Mouse (Mus musculus) MEL (cell line): ENCODE data around the gene Macrod2. TPM values are rescaled to one million over a fixed set of nuclear protein-coding genes. Genes with fewer than 3 reads are reported as not detected.

Experiments used
- DNase-seq: peaks from one replicate; pipeline ENCODE4 v3.0.0; 2011; ENCODE audit warnings: low read depth, low spot score
- H3K27ac ChIP-seq: 2 replicates; pipeline ENCODE4 v1.5.1; 2012; ENCODE audit warnings: low read depth, mild to moderate bottlenecking, control low read depth, low read length, moderate library complexity; ENCODE audit not compliant: control insufficient read depth
- H3K27me3 ChIP-seq, 2 experiments: fragments of 150-350 bp in 1 of 2; sonication (generic) in 1 of 2; 2 replicates each; pipeline ENCODE4 v1.6.1; 2012; ENCODE audit warnings: low read length in 2 of 2, mild to moderate bottlenecking in 2 of 2, improper control_type of control experiment in 1 of 2, moderate library complexity in 1 of 2; ENCODE audit not compliant: insufficient read depth in 2 of 2, control insufficient read depth in 1 of 2
- H3K36me3 ChIP-seq, 2 experiments: 2 replicates each; pipeline ENCODE4 v1.6.1; 2012 to 2014; ENCODE audit warnings: low read length in 2 of 2, improper control_type of control experiment in 1 of 2, inconsistent platforms in 1 of 2, mild to moderate bottlenecking in 1 of 2; ENCODE audit not compliant: insufficient read depth in 2 of 2, control insufficient read depth in 1 of 2
- H3K4me1 ChIP-seq, 2 experiments: fragments of 150-350 bp in 1 of 2; sonication (generic) in 1 of 2; 2 replicates each; pipeline ENCODE4 v1.6.1; 2012; ENCODE audit warnings: low read length in 2 of 2, improper control_type of control experiment in 1 of 2, mild to moderate bottlenecking in 1 of 2; ENCODE audit not compliant: insufficient read depth in 2 of 2, control insufficient read depth in 1 of 2
- H3K4me3 ChIP-seq, 2 experiments: fragments of 150-350 bp in 1 of 2; sonication (generic) in 1 of 2; 2 replicates each; pipeline ENCODE4 v1.5.1; 2012; ENCODE audit warnings: low read depth in 2 of 2, low read length in 2 of 2, mild to moderate bottlenecking in 2 of 2, moderate library complexity in 2 of 2, control low read depth in 1 of 2, improper control_type of control experiment in 1 of 2; ENCODE audit not compliant: control insufficient read depth in 1 of 2, insufficient read depth in 1 of 2
- H3K79me2 ChIP-seq: 2 replicates; pipeline ENCODE4 v1.6.1; 2012; ENCODE audit warnings: mild to moderate bottlenecking, low read length, moderate library complexity; ENCODE audit not compliant: control insufficient read depth, poor library complexity, insufficient read depth
- H3K9ac ChIP-seq: 2 replicates; pipeline ENCODE4 v1.6.1; 2012; ENCODE audit warnings: low read depth, mild to moderate bottlenecking, control low read depth, low read length, moderate library complexity; ENCODE audit not compliant: control insufficient read depth, poor library complexity, severe bottlenecking
- H3K9me3 ChIP-seq: fragments of 150-350 bp; sonication (generic); replicated peaks from 2 replicates; pipeline ENCODE4 v1.6.1; 2012; ENCODE audit warnings: mild to moderate bottlenecking, low read length, improper control_type of control experiment, moderate library complexity; ENCODE audit not compliant: insufficient read depth
- BHLHE40 ChIP-seq: IDR thresholded peaks from 2 replicates; pipeline ENCODE4 v1.6.1; 2012; ENCODE audit warnings: low read depth, mild to moderate bottlenecking, inconsistent platforms, low read length, improper control_type of control experiment, borderline replicate concordance
- CHD2 ChIP-seq: IDR thresholded peaks from 2 replicates; pipeline ENCODE4 v1.6.1; 2011; ENCODE audit warnings: low read length, improper control_type of control experiment
- E2F4 ChIP-seq: IDR thresholded peaks from 2 replicates; pipeline ENCODE4 v1.6.1; 2011; ENCODE audit warnings: low read depth, low read length, improper control_type of control experiment, borderline replicate concordance
- EP300 ChIP-seq, 2 experiments: IDR thresholded peaks; 2 replicates each; pipeline ENCODE4 v1.6.1; 2011; ENCODE audit warnings: improper control_type of control experiment in 2 of 2, low read length in 2 of 2, low read depth in 1 of 2, mild to moderate bottlenecking in 1 of 2
- ETS1 ChIP-seq: IDR thresholded peaks from 2 replicates; pipeline ENCODE4 v1.6.1; 2012; ENCODE audit warnings: low read depth, mild to moderate bottlenecking, inconsistent platforms, low read length, improper control_type of control experiment, moderate library complexity
- JUND ChIP-seq: IDR thresholded peaks from 2 replicates; pipeline ENCODE4 v1.6.1; 2011; ENCODE audit warnings: low read depth, mild to moderate bottlenecking, improper control_type of control experiment, low read length
- KAT2A ChIP-seq: conservative IDR thresholded peaks from 2 replicates; pipeline ENCODE4 v1.6.1; 2012; ENCODE audit warnings: low read depth, low read length, improper control_type of control experiment, inconsistent platforms
- MAFK ChIP-seq: IDR thresholded peaks from 2 replicates; pipeline ENCODE4 v1.6.1; 2011; ENCODE audit warnings: low read depth, mild to moderate bottlenecking, low read length, improper control_type of control experiment, borderline replicate concordance
- MAX ChIP-seq: IDR thresholded peaks from 2 replicates; pipeline ENCODE4 v1.6.1; 2011; ENCODE audit warnings: low read length, improper control_type of control experiment
- MAZ ChIP-seq: IDR thresholded peaks from 2 replicates; pipeline ENCODE4 v1.6.1; 2012; ENCODE audit warnings: low read depth, mild to moderate bottlenecking, inconsistent platforms, low read length, improper control_type of control experiment
- MXI1 ChIP-seq: IDR thresholded peaks from 2 replicates; pipeline ENCODE4 v1.6.1; 2011; ENCODE audit warnings: mild to moderate bottlenecking, low read depth, low read length, improper control_type of control experiment
- MYB ChIP-seq: IDR thresholded peaks from 2 replicates; pipeline ENCODE4 v1.6.1; 2011; ENCODE audit warnings: mild to moderate bottlenecking, low read depth, low read length, improper control_type of control experiment
- MYC ChIP-seq: IDR thresholded peaks from 2 replicates; pipeline ENCODE4 v1.6.1; 2011; ENCODE audit warnings: low read depth, mild to moderate bottlenecking, low read length, improper control_type of control experiment, moderate library complexity
- NELFE ChIP-seq: IDR thresholded peaks from 2 replicates; pipeline ENCODE4 v1.6.1; 2011; ENCODE audit warnings: low read depth, low read length, improper control_type of control experiment
- POLR2A ChIP-seq, 2 experiments: IDR thresholded peaks; 2 replicates each; pipeline ENCODE4 v1.6.1; 2011 to 2012; ENCODE audit warnings: low read length in 2 of 2, mild to moderate bottlenecking in 2 of 2, control low read depth in 1 of 2, improper control_type of control experiment in 1 of 2, low read depth in 1 of 2, moderate library complexity in 1 of 2; ENCODE audit not compliant: control insufficient read depth in 1 of 2, insufficient read depth in 1 of 2, poor library complexity in 1 of 2
- POLR2AphosphoS2 ChIP-seq: IDR thresholded peaks from 2 replicates; pipeline ENCODE4 v1.6.1; 2011; ENCODE audit warnings: low read length, improper control_type of control experiment
- POLR2AphosphoS5 ChIP-seq: IDR thresholded peaks from 2 replicates; pipeline ENCODE4 v1.6.1; 2012; ENCODE audit warnings: low read depth, borderline replicate concordance, mild to moderate bottlenecking, inconsistent platforms, low read length, moderate library complexity, mixed read lengths
- RCOR1 ChIP-seq: IDR thresholded peaks from 2 replicates; pipeline ENCODE4 v1.6.1; 2012; ENCODE audit warnings: low read depth, mild to moderate bottlenecking, inconsistent platforms, low read length, improper control_type of control experiment
- SIN3A ChIP-seq: IDR thresholded peaks from 2 replicates; pipeline ENCODE4 v1.6.1; 2012; ENCODE audit warnings: low read length, improper control_type of control experiment, inconsistent platforms
- TAL1 ChIP-seq: IDR thresholded peaks from 2 replicates; pipeline ENCODE4 v1.6.1; 2012; ENCODE audit warnings: mild to moderate bottlenecking, inconsistent platforms, low read length, moderate library complexity, mixed read lengths
- UBTF ChIP-seq: IDR thresholded peaks from 2 replicates; pipeline ENCODE4 v1.6.1; 2012; ENCODE audit warnings: low read depth, mild to moderate bottlenecking, inconsistent platforms, low read length, improper control_type of control experiment, moderate library complexity, borderline replicate concordance; ENCODE audit not compliant: insufficient read depth
- USF2 ChIP-seq, 2 experiments: IDR thresholded peaks; 2 replicates each; pipeline ENCODE4 v1.6.1; 2011 to 2012; ENCODE audit warnings: improper control_type of control experiment in 2 of 2, low read length in 2 of 2, borderline replicate concordance in 1 of 2, inconsistent platforms in 1 of 2, low read depth in 1 of 2, mild to moderate bottlenecking in 1 of 2; ENCODE audit not compliant: insufficient read depth in 1 of 2
- ZC3H11A ChIP-seq: IDR thresholded peaks from 2 replicates; pipeline ENCODE4 v1.6.1; 2012; ENCODE audit warnings: low read depth, mild to moderate bottlenecking, inconsistent platforms, low read length, improper control_type of control experiment
- ZMIZ1 ChIP-seq: IDR thresholded peaks from 2 replicates; pipeline ENCODE4 v1.6.1; 2012; ENCODE audit warnings: low read depth, mild to moderate bottlenecking, inconsistent platforms, low read length, improper control_type of control experiment, moderate library complexity
- polyA plus RNA-seq, 2 experiments: library from polyadenylated mRNA; stranded (reverse) in 1 of 2; unstranded in 1 of 2; fragments of >175 nt in 1 of 2; fragments of >200 nt in 1 of 2; gene quantifications; 2 replicates each; pipeline versions ENCODE4 v1.2.1 to v1.2.4; 2012; ENCODE audit warnings: low replicate concordance in 2 of 2, low read depth in 1 of 2; ENCODE audit not compliant: insufficient read length in 2 of 2, insufficient read depth in 1 of 2, missing spikeins in 1 of 2
- total RNA-seq: library from RNA; depleted of rRNA; stranded (reverse); fragments of 300-350 nt; gene quantifications from 2 replicates; pipeline ENCODE4 v1.2.3, GENCODE M21; 2012

Macrod2 gene
- total and polyA plus RNA-seq, 3 experiments: not detected

DNA sequence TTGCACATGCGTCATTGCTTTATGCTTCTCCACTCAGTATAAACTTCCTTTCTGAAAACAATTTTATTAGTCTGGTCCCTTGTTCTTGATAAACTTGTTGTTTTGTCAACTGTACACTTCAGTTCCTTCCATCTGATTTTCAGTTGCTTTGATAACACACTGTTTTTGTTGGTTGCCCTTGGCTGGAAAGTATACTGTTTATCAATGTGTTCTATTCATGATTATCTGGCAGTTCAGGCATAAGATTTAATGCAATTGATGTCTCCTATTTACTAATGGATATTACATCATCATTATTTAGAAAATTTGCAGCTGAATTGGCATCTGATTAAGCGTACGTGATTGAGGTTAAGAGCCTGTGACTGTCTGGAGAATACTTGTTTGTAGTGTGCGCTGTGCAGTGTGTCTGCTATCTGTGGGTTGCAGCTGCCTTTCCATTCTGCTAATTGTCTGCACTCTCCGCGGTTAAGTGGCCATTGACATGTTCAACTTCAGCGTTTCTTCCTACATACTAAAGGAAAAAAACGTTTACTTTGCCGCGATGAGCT is 949.0 kb downstream of the Macrod2 start:
- Histone ChIP-seq H3K79me2 (no peaks in the 10 kb centered on the region), H3K36me3 (no peaks in the 10 kb centered on the region), H3K4me3 (no peak overlapping the region), H3K9me3 (no peaks in the 10 kb centered on the region), H3K27me3 (no peaks in the 10 kb centered on the region), H3K4me1 (no peaks in the 10 kb centered on the region), H3K9ac (no peak overlapping the region), H3K27ac (no peak overlapping the region)
- TF ChIP-seq MAFK (no peak), POLR2AphosphoS5 (no peak), UBTF (no peak), POLR2AphosphoS2 (no peak), EP300 (IDR thresholded peaks at IDR 0.05; ENCODE audit: low read depth in 1 of 2, low read length in 2 of 2) (no peak), TAL1 (no peak)
- no peak for DNase-seq

- Histone ChIP-seq H3K4me1 (no peaks in the 10 kb centered on the region), H3K9me3 (no peaks in the 10 kb centered on the region), H3K36me3 (no peaks in the 10 kb centered on the region), H3K27ac (no peak overlapping the region), H3K9ac (no peak overlapping the region), H3K27me3 (no peaks in the 10 kb centered on the region), H3K79me2 (no peaks in the 10 kb centered on the region), H3K4me3 (no peak overlapping the region)
- no peak for TF ChIP-seq MXI1
- TF ChIP-seq MYB: no peak
- no peak for TF ChIP-seq EP300 (IDR thresholded peaks at IDR 0.05; ENCODE audit: low read depth in 1 of 2, low read length in 2 of 2)
- TF ChIP-seq MAZ: no peak
- TF ChIP-seq ZMIZ1: no peak
- DNase-seq: no peak
Measured at GRCm38 (mm10) chr2:141352623-141353022, 957.5 kb downstream of the Macrod2 start.

- DNase-seq: no peak
- no peak for TF ChIP-seq JUND
- no peak for TF ChIP-seq KAT2A
- no peak for TF ChIP-seq USF2 (IDR thresholded peaks at IDR 0.05; ENCODE audit: borderline replicate concordance in 1 of 2, insufficient read depth in 1 of 2, low read depth in 1 of 2, low read length in 2 of 2)
- TF ChIP-seq CHD2: no peak
- no peak for TF ChIP-seq TAL1
- no peak for TF ChIP-seq MAX
- no peak for TF ChIP-seq RCOR1
- no peak for TF ChIP-seq SIN3A
- no peak for TF ChIP-seq POLR2AphosphoS5
- TF ChIP-seq ETS1: no peak
- no peak for TF ChIP-seq E2F4
- TF ChIP-seq POLR2A (IDR thresholded peaks at IDR 0.05; ENCODE audit: control insufficient read depth in 1 of 2, insufficient read depth in 1 of 2, low read depth in 1 of 2, low read length in 2 of 2, poor library complexity in 1 of 2): no peak
- TF ChIP-seq BHLHE40: no peak
- TF ChIP-seq ZC3H11A: no peak
- TF ChIP-seq NELFE: no peak
- TF ChIP-seq MXI1: no peak
- no peak for TF ChIP-seq MAFK
- TF ChIP-seq MYC: no peak
- Histone ChIP-seq H3K9ac (no peak overlapping the region), H3K4me1 (no peaks in the 10 kb centered on the region), H3K27me3 (no peaks in the 10 kb centered on the region), H3K4me3 (no peak overlapping the region), H3K79me2 (no peaks in the 10 kb centered on the region), H3K36me3 (no peaks in the 10 kb centered on the region), H3K9me3 (no peaks in the 10 kb centered on the region), H3K27ac (no peak overlapping the region)
Measured at GRCm38 (mm10) chr2:141388632-141389031, 993.5 kb downstream of the Macrod2 start.
